Mouse (Mus musculus): Measurements from ENCODE around the gene Samd5. TPM values are rescaled to one million over a fixed set of nuclear protein-coding genes. Genes with fewer than 3 reads are reported as not detected.

The Samd5 gene
- polyA plus RNA-seq, 1 experiment from 2014 or later, result 15.1 TPM

DNA sequence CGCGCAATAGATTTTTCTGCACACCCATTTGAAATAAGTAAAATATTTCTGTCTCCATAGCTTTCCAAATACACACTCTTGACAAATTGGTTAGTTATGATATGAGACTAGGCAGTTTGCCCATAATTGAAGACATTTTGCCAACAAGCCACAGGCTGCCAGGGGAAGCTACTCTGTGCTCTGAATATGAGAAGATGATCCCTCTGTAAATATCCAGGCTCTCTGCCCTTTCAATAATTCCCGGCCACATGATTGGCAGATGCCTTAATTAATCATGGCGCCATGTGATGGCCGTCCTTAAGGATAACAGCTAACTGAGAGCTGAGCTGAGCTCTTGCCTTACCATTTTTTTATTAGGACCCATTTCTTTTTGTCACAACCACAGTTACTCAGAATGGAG is 69.4 kb downstream of the Samd5 start:
- no peak overlapping the region for H3K4me2 ChIP-seq (ENCODE audit: low read length)
- WGBS, result 82% methylated on average over 5 of the region's 5 CpGs
- ATAC-seq (replicated peaks; ENCODE audit: low FRiP score, low TSS enrichment, low read depth) (no peak), DNase-seq (ENCODE audit: low spot score) (no peak)
- H3K36me3 ChIP-seq (ENCODE audit: control insufficient read depth, insufficient read depth, low read length), result no peaks in the 10 kb centered on the region
- H3K9me3 ChIP-seq (ENCODE audit: control insufficient read depth, low read length), result no peaks in the 10 kb centered on the region
- no peak overlapping the region for H3K9ac ChIP-seq (ENCODE audit: low read length)
- H3K27me3 ChIP-seq (replicated peaks; ENCODE audit: control insufficient read depth, insufficient read depth, low read length), result no peaks in the 10 kb centered on the region
- H3K4me1 ChIP-seq (replicated peaks; ENCODE audit: control insufficient read depth, insufficient read depth, low read length), result peaks cover 13% of the 10 kb centered on the region
- no peak overlapping the region for H3K27ac ChIP-seq (ENCODE audit: low read depth)
- no peak overlapping the region for H3K4me3 ChIP-seq (ENCODE audit: low read depth, low read length)

DNA sequence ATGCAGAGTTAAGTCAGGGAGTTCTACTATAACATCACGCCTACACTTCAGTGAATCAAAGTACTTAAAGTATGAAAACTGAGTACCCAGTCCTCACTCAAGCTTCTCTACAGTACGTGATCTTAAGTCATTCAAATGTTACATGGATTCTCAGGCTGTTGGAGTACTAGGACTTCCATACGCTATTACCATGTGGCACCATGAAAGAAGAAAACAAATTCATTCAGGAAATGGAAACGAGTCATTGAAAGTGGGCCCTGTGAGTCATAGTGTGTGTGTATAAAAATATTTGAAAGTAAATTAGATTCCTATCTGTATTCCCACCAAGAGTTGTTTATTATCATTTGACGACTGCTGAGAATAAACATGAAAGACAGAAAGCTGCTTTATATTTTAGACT is 71.7 kb downstream of the Samd5 start:
- DNase-seq (ENCODE audit: low spot score) (no peak), ATAC-seq (replicated peaks; ENCODE audit: low FRiP score, low TSS enrichment, low read depth) (no peak)
- H3K36me3 ChIP-seq (ENCODE audit: control insufficient read depth, insufficient read depth, low read length), result no peaks in the 10 kb centered on the region
- WGBS, result 51% methylated on average over 5 of the region's 5 CpGs
- H3K4me3 ChIP-seq (ENCODE audit: low read depth, low read length), result no peak overlapping the region
- peaks cover 10% of the 10 kb centered on the region for H3K4me1 ChIP-seq (replicated peaks; ENCODE audit: control insufficient read depth, insufficient read depth, low read length)
- no peak overlapping the region for H3K9ac ChIP-seq (ENCODE audit: low read length)
- H3K27ac ChIP-seq (ENCODE audit: low read depth), result no peak overlapping the region
- H3K4me2 ChIP-seq (ENCODE audit: low read length), result no peak overlapping the region
- H3K9me3 ChIP-seq (ENCODE audit: control insufficient read depth, low read length), result no peaks in the 10 kb centered on the region
- no peaks in the 10 kb centered on the region for H3K27me3 ChIP-seq (replicated peaks; ENCODE audit: control insufficient read depth, insufficient read depth, low read length)

DNA sequence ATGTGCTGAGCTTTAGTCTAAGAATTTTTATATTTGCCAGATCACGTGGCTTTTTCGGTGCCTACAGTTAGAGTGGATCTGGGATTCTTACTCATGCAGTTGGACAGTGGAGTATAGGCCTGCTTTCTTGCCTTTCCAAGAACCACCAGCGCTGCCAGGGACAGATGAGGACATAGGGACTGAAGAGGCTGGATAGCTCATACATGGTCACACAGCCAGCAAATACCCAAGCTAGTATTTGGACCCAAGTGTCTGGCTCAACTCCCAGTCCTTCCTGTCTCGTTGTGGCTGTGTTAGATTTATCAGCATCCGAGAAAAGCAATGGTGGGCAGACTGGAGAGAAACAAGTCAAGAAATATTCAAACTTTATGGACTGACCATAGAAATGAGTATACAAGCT is 72.2 kb downstream of the Samd5 start:
- Histone ChIP-seq H3K9ac (ENCODE audit: low read length) (no peak overlapping the region), H3K9me3 (ENCODE audit: control insufficient read depth, low read length) (no peaks in the 10 kb centered on the region), H3K27ac (ENCODE audit: low read depth) (no peak overlapping the region), H3K27me3 (replicated peaks; ENCODE audit: control insufficient read depth, insufficient read depth, low read length) (no peaks in the 10 kb centered on the region), H3K4me3 (ENCODE audit: low read depth, low read length) (no peak overlapping the region), H3K36me3 (ENCODE audit: control insufficient read depth, insufficient read depth, low read length) (no peaks in the 10 kb centered on the region), H3K4me2 (ENCODE audit: low read length) (no peak overlapping the region), H3K4me1 (replicated peaks; ENCODE audit: control insufficient read depth, insufficient read depth, low read length) (peaks cover 5% of the 10 kb centered on the region; the same call in 1 of the 2 replicates)
- DNase-seq (ENCODE audit: low spot score) (no peak), ATAC-seq (replicated peaks; ENCODE audit: low FRiP score, low TSS enrichment, low read depth) (no peak)
- 71% methylated on average over 5 of the region's 5 CpGs for WGBS

DNA sequence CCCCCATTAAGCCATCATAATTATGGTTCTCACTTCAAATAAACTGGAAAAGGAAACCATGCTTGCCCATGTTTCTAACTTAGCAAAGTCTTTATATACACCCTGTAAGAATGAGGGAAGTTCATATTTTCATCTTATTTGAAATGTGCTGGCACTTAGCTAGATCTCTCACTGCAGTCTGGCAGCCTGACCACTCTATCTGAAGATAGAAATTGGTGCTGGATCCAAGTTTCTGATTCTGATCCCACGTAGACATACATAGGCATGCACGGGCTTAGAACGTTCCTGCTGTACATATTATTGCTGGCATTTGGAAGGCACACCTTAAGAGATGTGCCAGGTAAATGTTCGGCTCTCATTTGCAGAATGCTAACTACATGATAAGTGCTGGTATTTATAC is 72.6 kb downstream of the Samd5 start:
- WGBS, result 87% methylated on average over 4 of the region's 4 CpGs
- H3K9ac ChIP-seq (ENCODE audit: low read length), result no peak overlapping the region
- 0 out of 2 replicates have a peak, but pooled peaks cover 5% of the 10 kb centered on the region for H3K4me1 ChIP-seq (replicated peaks; ENCODE audit: control insufficient read depth, insufficient read depth, low read length)
- DNase-seq (ENCODE audit: low spot score) (no peak), ATAC-seq (replicated peaks; ENCODE audit: low FRiP score, low TSS enrichment, low read depth) (no peak)
- no peak overlapping the region for H3K4me2 ChIP-seq (ENCODE audit: low read length)
- no peak overlapping the region for H3K4me3 ChIP-seq (ENCODE audit: low read depth, low read length)
- no peaks in the 10 kb centered on the region for H3K9me3 ChIP-seq (ENCODE audit: control insufficient read depth, low read length)
- no peaks in the 10 kb centered on the region for H3K36me3 ChIP-seq (ENCODE audit: control insufficient read depth, insufficient read depth, low read length)
- no peaks in the 10 kb centered on the region for H3K27me3 ChIP-seq (replicated peaks; ENCODE audit: control insufficient read depth, insufficient read depth, low read length)
- no peak overlapping the region for H3K27ac ChIP-seq (ENCODE audit: low read depth)

DNA sequence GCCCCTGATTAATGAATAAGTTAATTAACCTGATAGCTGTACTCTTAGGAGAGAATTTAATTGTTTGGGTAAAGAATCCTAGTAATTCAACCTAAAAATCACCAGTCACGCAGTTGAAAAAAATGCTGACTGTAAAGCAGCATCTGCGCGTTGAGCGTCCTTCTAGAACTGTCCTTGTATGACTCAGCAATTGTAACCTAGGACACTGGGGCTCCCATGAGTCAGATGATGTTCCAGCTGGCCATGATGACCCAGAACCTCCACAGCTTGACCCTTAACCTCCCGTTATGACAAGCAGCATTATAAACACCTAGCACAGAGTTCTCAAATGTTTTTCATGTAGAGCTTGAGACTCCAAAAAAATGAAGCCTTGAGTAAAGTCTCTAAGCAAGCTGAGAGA is 78.8 kb downstream of the Samd5 start:
- H3K27me3 ChIP-seq (replicated peaks; ENCODE audit: control insufficient read depth, insufficient read depth, low read length), result no peaks in the 10 kb centered on the region
- H3K9ac ChIP-seq (ENCODE audit: low read length), result no peak overlapping the region
- no peak for ATAC-seq (replicated peaks; ENCODE audit: low FRiP score, low TSS enrichment, low read depth)
- no peaks in the 10 kb centered on the region for H3K9me3 ChIP-seq (ENCODE audit: control insufficient read depth, low read length)
- no peak for DNase-seq (ENCODE audit: low spot score)
- no peak overlapping the region for H3K4me3 ChIP-seq (ENCODE audit: low read depth, low read length)
- no peak overlapping the region for H3K4me2 ChIP-seq (ENCODE audit: low read length)
- no peaks in the 10 kb centered on the region for H3K36me3 ChIP-seq (ENCODE audit: control insufficient read depth, insufficient read depth, low read length)
- H3K4me1 ChIP-seq (replicated peaks; ENCODE audit: control insufficient read depth, insufficient read depth, low read length), result no peaks in the 10 kb centered on the region
- WGBS, result 91% methylated on average over 5 of the region's 5 CpGs
- no peak overlapping the region for H3K27ac ChIP-seq (ENCODE audit: low read depth)

DNA sequence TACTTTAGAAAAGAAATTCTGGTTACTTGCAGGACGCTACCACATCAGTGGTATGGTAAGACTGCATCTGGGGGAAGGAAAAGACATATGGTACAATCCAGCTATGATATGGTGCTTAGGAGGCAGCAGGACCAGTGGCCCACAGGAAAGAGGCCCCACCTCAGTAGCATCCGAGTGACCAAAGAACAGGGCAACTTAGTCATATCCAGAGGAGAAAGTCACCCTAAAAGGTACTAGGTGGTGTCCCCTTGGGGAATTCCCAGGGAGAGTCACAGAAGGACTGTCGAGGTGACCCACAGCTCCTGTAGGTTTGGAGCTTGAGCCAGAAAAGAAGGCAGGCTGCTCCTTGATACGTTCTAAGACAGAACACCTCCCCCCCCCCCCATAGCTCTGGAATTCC is 80.3 kb downstream of the Samd5 start:
- ATAC-seq (replicated peaks; ENCODE audit: low FRiP score, low TSS enrichment, low read depth) (no peak), DNase-seq (ENCODE audit: low spot score) (no peak)
- no peaks in the 10 kb centered on the region for H3K9me3 ChIP-seq (ENCODE audit: control insufficient read depth, low read length)
- WGBS, result 78% methylated on average over 4 of the region's 4 CpGs
- no peaks in the 10 kb centered on the region for H3K4me1 ChIP-seq (replicated peaks; ENCODE audit: control insufficient read depth, insufficient read depth, low read length)
- no peak overlapping the region for H3K4me3 ChIP-seq (ENCODE audit: low read depth, low read length)
- H3K9ac ChIP-seq (ENCODE audit: low read length), result no peak overlapping the region
- no peaks in the 10 kb centered on the region for H3K27me3 ChIP-seq (replicated peaks; ENCODE audit: control insufficient read depth, insufficient read depth, low read length)
- H3K36me3 ChIP-seq (ENCODE audit: control insufficient read depth, insufficient read depth, low read length), result no peaks in the 10 kb centered on the region
- no peak overlapping the region for H3K27ac ChIP-seq (ENCODE audit: low read depth)
- no peak overlapping the region for H3K4me2 ChIP-seq (ENCODE audit: low read length)

DNA sequence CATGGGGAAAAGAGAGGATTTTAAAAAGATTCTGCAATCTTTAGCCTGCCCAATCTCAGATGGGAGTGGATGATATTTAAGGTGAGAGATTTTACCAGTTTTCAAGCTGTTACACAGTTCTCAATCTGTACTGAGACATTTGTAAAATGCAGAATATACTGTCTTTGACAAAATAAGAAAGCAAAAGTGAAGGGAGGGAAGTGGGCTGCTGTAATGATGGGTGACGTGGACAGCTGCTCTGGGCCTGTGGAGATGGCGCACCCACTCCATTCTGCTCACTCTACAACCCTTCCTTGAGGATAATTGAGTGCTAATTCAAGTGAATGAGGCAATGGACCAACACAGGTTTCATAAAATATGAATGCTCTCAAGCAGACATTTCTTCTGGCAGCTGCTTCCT is 84.4 kb downstream of the Samd5 start:
- no peak overlapping the region for H3K9ac ChIP-seq (ENCODE audit: low read length)
- WGBS, result 91% methylated on average over 2 of the region's 2 CpGs
- no peak overlapping the region for H3K27ac ChIP-seq (ENCODE audit: low read depth)
- ATAC-seq (replicated peaks; ENCODE audit: low FRiP score, low TSS enrichment, low read depth), result no peak
- no peak overlapping the region for H3K4me3 ChIP-seq (ENCODE audit: low read depth, low read length)
- H3K4me2 ChIP-seq (ENCODE audit: low read length), result no peak overlapping the region
- no peaks in the 10 kb centered on the region for H3K4me1 ChIP-seq (replicated peaks; ENCODE audit: control insufficient read depth, insufficient read depth, low read length)
- no peaks in the 10 kb centered on the region for H3K27me3 ChIP-seq (replicated peaks; ENCODE audit: control insufficient read depth, insufficient read depth, low read length)
- DNase-seq (ENCODE audit: low spot score), result no peak
- H3K9me3 ChIP-seq (ENCODE audit: control insufficient read depth, low read length), result no peaks in the 10 kb centered on the region
- no peaks in the 10 kb centered on the region for H3K36me3 ChIP-seq (ENCODE audit: control insufficient read depth, insufficient read depth, low read length)

DNA sequence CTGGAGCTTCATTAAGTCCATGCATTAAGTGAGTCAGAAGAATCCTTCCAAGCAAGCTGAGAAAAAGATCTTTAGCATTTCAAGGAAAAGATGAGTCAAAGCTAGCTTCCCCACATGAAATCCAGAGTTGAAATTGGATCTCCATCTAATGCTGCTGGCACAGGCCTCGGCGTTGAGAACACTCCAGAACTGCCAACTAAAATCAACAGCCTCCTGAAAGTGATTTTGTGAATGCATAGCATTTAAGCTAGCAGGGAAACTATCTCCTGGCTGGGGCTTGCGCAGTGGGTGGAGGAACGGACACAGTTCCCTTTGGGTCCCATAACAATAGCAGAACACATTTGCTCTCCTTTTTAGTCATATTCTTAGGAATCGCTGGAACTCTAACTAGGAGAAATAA is 88.7 kb downstream of the Samd5 start:
- Histone ChIP-seq H3K4me1 (replicated peaks; ENCODE audit: control insufficient read depth, insufficient read depth, low read length) (no peaks in the 10 kb centered on the region), H3K9me3 (ENCODE audit: control insufficient read depth, low read length) (no peaks in the 10 kb centered on the region), H3K9ac (ENCODE audit: low read length) (no peak overlapping the region), H3K27me3 (replicated peaks; ENCODE audit: control insufficient read depth, insufficient read depth, low read length) (no peaks in the 10 kb centered on the region), H3K4me3 (ENCODE audit: low read depth, low read length) (no peak overlapping the region), H3K27ac (ENCODE audit: low read depth) (no peak overlapping the region), H3K36me3 (ENCODE audit: control insufficient read depth, insufficient read depth, low read length) (no peaks in the 10 kb centered on the region), H3K4me2 (ENCODE audit: low read length) (no peak overlapping the region)
- 71% methylated on average over 5 of the region's 5 CpGs for WGBS
- DNase-seq (ENCODE audit: low spot score) (no peak), ATAC-seq (replicated peaks; ENCODE audit: low FRiP score, low TSS enrichment, low read depth) (no peak)

DNA sequence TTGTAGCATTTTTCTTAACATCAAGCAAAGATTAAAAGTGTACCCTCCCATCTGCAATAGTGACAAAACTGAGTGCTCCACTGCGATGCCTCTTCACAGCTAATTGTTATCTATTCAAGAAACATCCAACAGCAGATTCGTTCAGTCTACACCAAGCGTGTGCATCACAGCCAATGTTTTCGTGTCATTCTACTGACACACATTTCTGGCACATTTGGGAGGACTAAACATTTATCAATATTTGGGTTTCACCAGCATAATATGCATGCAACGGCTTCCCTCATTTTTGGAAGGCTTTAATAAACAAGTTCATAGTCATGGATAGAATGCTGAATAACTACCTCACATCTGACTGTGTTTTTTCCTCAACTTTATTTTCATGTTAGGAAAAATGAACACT is 95.6 kb downstream of the Samd5 start:
- Histone ChIP-seq H3K27me3 (replicated peaks; ENCODE audit: control insufficient read depth, insufficient read depth, low read length) (no peaks in the 10 kb centered on the region), H3K4me1 (replicated peaks; ENCODE audit: control insufficient read depth, insufficient read depth, low read length) (no peaks in the 10 kb centered on the region), H3K36me3 (ENCODE audit: control insufficient read depth, insufficient read depth, low read length) (no peaks in the 10 kb centered on the region), H3K27ac (ENCODE audit: low read depth) (no peak overlapping the region), H3K4me3 (ENCODE audit: low read depth, low read length) (no peak overlapping the region), H3K9ac (ENCODE audit: low read length) (no peak overlapping the region), H3K4me2 (ENCODE audit: low read length) (no peak overlapping the region), H3K9me3 (ENCODE audit: control insufficient read depth, low read length) (no peaks in the 10 kb centered on the region)
- WGBS, result 88% methylated on average over 5 of the region's 5 CpGs
- ATAC-seq (replicated peaks; ENCODE audit: low FRiP score, low TSS enrichment, low read depth), result no peak
- DNase-seq (ENCODE audit: low spot score), result no peak
